Mouse (Mus musculus) midbrain, postnatal 0 days (tissue): ENCODE results near the gene Rpl7l1. TPM values are rescaled to one million over a fixed set of nuclear protein-coding genes. Genes with fewer than 3 reads are reported as not detected.

Experiments used
- ATAC-seq: fragments of 200-750 bp; cut with Nextera tagmentation; 2 replicates; pipeline ENCODE4 v1.8.0; 2017; ENCODE audit warnings: moderate number of reproducible peaks, mild to moderate bottlenecking, moderate TSS enrichment, moderate library complexity; ENCODE audit not compliant: low FRiP score
- DNase-seq: peaks from one replicate; pipeline ENCODE4 v3.0.0-alpha.2; 2015; ENCODE audit warnings: low spot score
- H3K27ac ChIP-seq: fragments of 300-500 bp; sonication (generic); 2 replicates; pipeline ENCODE4 v1.5.1; 2014; ENCODE audit warnings: low read depth, mild to moderate bottlenecking, low read length, mixed read lengths
- H3K27me3 ChIP-seq: fragments of 300-500 bp; sonication (generic); 2 replicates; pipeline ENCODE4 v1.6.1; 2014; ENCODE audit warnings: low read length, control low read depth, mixed read lengths; ENCODE audit not compliant: insufficient read depth
- H3K36me3 ChIP-seq: fragments of 300-500 bp; sonication (generic); 2 replicates; pipeline ENCODE4 v1.6.1; 2014; ENCODE audit warnings: low read length, control low read depth, mixed read lengths; ENCODE audit not compliant: insufficient read depth
- H3K4me1 ChIP-seq: fragments of 300-500 bp; sonication (generic); 2 replicates; pipeline ENCODE4 v1.6.1; 2014; ENCODE audit warnings: mild to moderate bottlenecking, control low read depth, antibody characterized with exemption, low read length, mixed read lengths; ENCODE audit not compliant: insufficient read depth
- H3K4me2 ChIP-seq: fragments of 300-500 bp; sonication (generic); 2 replicates; pipeline ENCODE4 v1.6.1; 2014; ENCODE audit warnings: low read depth, mild to moderate bottlenecking, low read length, mixed read lengths; ENCODE audit not compliant: poor library complexity, severe bottlenecking
- H3K4me3 ChIP-seq: fragments of 300-500 bp; sonication (generic); 2 replicates; pipeline ENCODE4 v1.5.1; 2014; ENCODE audit warnings: low read depth, mild to moderate bottlenecking, low read length, moderate library complexity
- H3K9ac ChIP-seq: fragments of 300-500 bp; sonication (generic); replicated peaks from 2 replicates; pipeline ENCODE4 v1.6.1; 2014; ENCODE audit warnings: mild to moderate bottlenecking, low read length, moderate library complexity, mixed read lengths; ENCODE audit not compliant: poor library complexity, severe bottlenecking
- H3K9me3 ChIP-seq: fragments of 300-500 bp; sonication (generic); 2 replicates; pipeline ENCODE4 v1.6.1; 2016; ENCODE audit warnings: low read length, control low read depth
- CTCF ChIP-seq: IDR thresholded peaks from 2 replicates; pipeline ENCODE4 v1.5.1; 2016; ENCODE audit warnings: antibody characterized with exemption, mild to moderate bottlenecking
- WGBS: fragments of 180-500 bp; shearing (Covaris S2); extraction: QIAGEN DNeasy Blood & Tissue Kit; methylation state at CpG from one replicate; pipeline ENCODE4 v1.1.7; 2014; 5-methylcytosine and 5-hydroxymethylcytosine counted together
- polyA plus RNA-seq: library from polyadenylated mRNA; unstranded; fragments of >200 nt; fragmentation: Nextera tagmentation; extraction: Ambion mirVana; gene quantifications from 2 replicates; pipeline ENCODE4 v1.2.1, GENCODE M21; 2015
- total RNA-seq: library from RNA; depleted of rRNA; stranded (reverse); fragments of >200 nt; gene quantifications from 2 replicates; pipeline ENCODE4 v1.2.3, GENCODE M21; 2014

Rpl7l1 gene
- total and polyA plus RNA-seq, 2 experiments from 2014 or later, result 43.2 to 69.7 TPM

GRCm38 (mm10) chr17:46816306-46816705 lies 33.8 kb upstream of the Rpl7l1 start:
- H3K4me2 ChIP-seq, result no peak overlapping the region
- no peaks in the 10 kb centered on the region for H3K4me1 ChIP-seq
- ATAC-seq (no peak), DNase-seq (no peak)
- TF ChIP-seq CTCF, result no peak
- H3K36me3 ChIP-seq, result peaks cover 45% of the 10 kb centered on the region
- no peak overlapping the region for H3K4me3 ChIP-seq
- H3K9ac ChIP-seq, result no peak overlapping the region
- no peaks in the 10 kb centered on the region for H3K9me3 ChIP-seq
- H3K27me3 ChIP-seq, result no peaks in the 10 kb centered on the region
- WGBS, result 67% methylated on average over 13 of the region's 13 CpGs
- H3K27ac ChIP-seq, result no peak overlapping the region

DNA sequence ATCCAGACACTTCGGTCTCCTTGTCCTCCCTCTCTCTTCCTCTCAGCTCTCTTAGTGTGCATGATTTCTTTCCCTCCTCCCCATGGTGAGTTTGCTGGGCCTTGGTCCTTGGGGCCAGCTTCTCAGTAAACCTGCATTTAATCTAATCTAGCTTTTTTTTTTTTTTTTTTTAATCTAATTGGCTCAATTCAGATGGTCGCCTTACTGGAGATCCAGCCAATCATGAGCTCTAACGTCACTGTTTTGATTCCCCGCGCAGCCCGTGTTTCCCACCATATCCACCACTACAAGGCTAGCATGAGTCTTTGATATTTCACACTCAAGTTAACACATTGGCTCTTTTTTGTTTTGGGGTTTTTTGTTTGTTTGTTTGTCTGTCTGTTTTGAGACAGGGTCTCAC lies 32.0 kb upstream of the Rpl7l1 start:
- no peak for TF ChIP-seq CTCF
- no peak for ATAC-seq
- Histone ChIP-seq H3K9ac (no peak overlapping the region), H3K27me3 (no peaks in the 10 kb centered on the region), H3K4me1 (no peaks in the 10 kb centered on the region), H3K4me2 (no peak overlapping the region), H3K4me3 (no peak overlapping the region), H3K27ac (no peak overlapping the region), H3K9me3 (no peaks in the 10 kb centered on the region), H3K36me3 (peaks cover 42% of the 10 kb centered on the region)
- DNase-seq, result no peak
- WGBS, result 92% methylated on average over 6 of the region's 6 CpGs

- Histone ChIP-seq H3K9me3 (no peaks in the 10 kb centered on the region), H3K4me3 (no peak overlapping the region), H3K27me3 (no peaks in the 10 kb centered on the region), H3K4me1 (no peaks in the 10 kb centered on the region), H3K9ac (no peak overlapping the region), H3K27ac (no peak overlapping the region), H3K4me2 (no peak overlapping the region), H3K36me3 (peaks cover 47% of the 10 kb centered on the region)
- WGBS, result 84% methylated on average over 8 of the region's 8 CpGs
- DNase-seq (no peak), ATAC-seq (no peak)
- no peak for TF ChIP-seq CTCF
Observed at GRCm38 (mm10) chr17:46813637-46814036, 31.2 kb upstream of the Rpl7l1 start.

- ATAC-seq (no peak), DNase-seq (no peak)
- no peak overlapping the region for H3K27ac ChIP-seq
- H3K4me3 ChIP-seq, result no peak overlapping the region
- no peak overlapping the region for H3K4me2 ChIP-seq
- H3K27me3 ChIP-seq, result no peaks in the 10 kb centered on the region
- WGBS, result 88% methylated on average over 1 of the region's 1 CpGs
- H3K4me1 ChIP-seq, result no peaks in the 10 kb centered on the region
- TF ChIP-seq CTCF, result no peak
- H3K36me3 ChIP-seq, result peaks cover 52% of the 10 kb centered on the region
- H3K9me3 ChIP-seq, result no peaks in the 10 kb centered on the region
- no peak overlapping the region for H3K9ac ChIP-seq
Observed at GRCm38 (mm10) chr17:46812442-46812841, 30.0 kb upstream of the Rpl7l1 start.

- DNase-seq (no peak), ATAC-seq (no peak)
- Histone ChIP-seq H3K4me3 (no peak overlapping the region), H3K9ac (no peak overlapping the region), H3K27ac (no peak overlapping the region), H3K4me1 (no peaks in the 10 kb centered on the region), H3K9me3 (no peaks in the 10 kb centered on the region), H3K36me3 (peaks cover 53% of the 10 kb centered on the region), H3K4me2 (no peak overlapping the region), H3K27me3 (no peaks in the 10 kb centered on the region)
- no peak for TF ChIP-seq CTCF
- 90% methylated on average over 3 of the region's 3 CpGs for WGBS
Observed at GRCm38 (mm10) chr17:46810672-46811071, 28.2 kb upstream of the Rpl7l1 start.

DNA sequence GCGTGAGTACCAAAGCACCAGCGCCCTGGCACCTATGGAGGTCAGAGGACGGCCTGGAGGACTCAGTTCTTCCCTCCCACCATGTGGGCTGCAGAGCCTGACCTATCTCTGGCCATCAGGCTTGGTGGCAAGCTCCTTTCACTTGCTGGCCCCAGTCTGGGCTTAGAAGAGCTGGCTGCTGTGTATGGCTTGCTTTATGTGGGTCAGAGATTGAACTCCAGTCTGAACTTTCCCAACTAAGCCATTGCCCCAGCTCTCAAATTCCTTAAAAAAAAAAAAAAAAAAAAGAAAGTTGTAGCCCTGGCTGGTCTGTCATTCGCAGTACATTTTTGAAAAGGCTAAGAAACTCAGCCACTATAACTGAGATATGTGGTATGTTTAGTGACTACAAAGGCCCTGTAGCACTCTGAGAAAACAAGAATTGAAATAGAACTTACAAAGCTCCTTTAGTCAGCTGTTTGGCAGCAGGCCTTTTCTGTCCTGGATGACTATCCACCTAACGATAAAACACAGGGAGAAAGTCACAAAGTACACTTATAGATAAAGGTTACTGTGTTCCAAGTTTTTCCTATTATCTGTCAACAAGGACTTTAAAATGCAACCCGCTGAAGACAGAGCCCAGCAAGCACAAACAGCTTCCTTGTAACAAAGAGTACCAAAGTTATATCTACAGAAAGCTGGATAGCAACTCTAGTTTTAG lies 26.8 kb upstream of the Rpl7l1 start:
- Histone ChIP-seq H3K4me2 (no peak overlapping the region), H3K27ac (no peak overlapping the region), H3K27me3 (no peaks in the 10 kb centered on the region), H3K4me3 (no peak overlapping the region), H3K9me3 (no peaks in the 10 kb centered on the region), H3K36me3 (peaks cover 58% of the 10 kb centered on the region), H3K9ac (no peak overlapping the region), H3K4me1 (no peaks in the 10 kb centered on the region)
- TF ChIP-seq CTCF, result no peak
- 91% methylated on average over 6 of the region's 6 CpGs for WGBS
- ATAC-seq (no peak), DNase-seq (no peak)
